Mouse (Mus musculus): Measurements from ENCODE around the gene Slc38a4.

Gene Slc38a4

DNA sequence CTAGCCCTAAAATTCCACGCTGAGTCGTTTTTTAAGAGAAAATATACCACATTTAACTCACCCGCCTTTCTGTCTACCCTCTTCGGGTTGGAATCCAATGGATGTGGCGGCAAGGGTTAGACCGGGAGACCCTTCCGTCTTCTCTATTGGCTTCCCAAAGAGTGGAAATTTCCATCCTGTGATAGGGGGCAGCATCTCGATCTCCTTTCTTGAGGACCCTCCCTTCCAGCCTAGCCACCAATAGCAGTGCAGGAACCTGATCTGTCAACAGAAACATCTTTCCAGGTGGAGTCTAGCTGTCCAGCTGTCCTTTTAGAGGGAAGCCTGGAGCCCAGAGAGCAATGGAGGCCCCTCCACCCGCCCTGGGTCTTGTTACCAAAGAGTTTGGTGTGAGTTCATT is at the start of gene Slc38a4:
TSS of gene Slc38a4 (minus strand) at position 163 of the 400 bp plus-strand sequence.
- DNase-seq (ENCODE audit: low read depth, low spot score), result peak; percentile 77

DNA sequence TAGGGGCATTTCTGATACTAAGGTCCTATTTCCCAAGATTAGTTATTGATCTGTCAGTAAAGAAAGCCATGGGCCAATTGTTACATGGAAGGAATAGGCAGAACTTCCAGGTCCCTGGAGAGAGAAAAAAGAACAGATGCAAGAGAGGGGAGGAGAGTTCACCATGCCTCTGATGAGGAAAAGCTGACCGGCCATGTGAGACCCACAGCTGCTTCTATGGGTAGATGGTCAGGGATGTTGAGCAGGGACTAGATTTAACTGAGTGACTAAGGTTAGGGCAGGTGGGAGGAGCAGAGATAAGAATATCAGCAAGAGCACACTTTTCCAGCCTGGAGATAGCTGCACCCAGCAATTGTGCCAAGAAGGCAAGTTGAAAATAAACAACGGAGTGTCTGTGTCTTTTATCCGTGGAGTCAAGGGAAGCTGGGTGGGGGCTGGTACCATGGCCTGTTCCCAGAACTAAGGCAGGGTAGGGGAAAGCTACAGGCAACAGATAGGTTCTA is 49.2 kb upstream of the Slc38a4 start:
- DNase-seq (ENCODE audit: low read depth, low spot score), result no peak

DNA sequence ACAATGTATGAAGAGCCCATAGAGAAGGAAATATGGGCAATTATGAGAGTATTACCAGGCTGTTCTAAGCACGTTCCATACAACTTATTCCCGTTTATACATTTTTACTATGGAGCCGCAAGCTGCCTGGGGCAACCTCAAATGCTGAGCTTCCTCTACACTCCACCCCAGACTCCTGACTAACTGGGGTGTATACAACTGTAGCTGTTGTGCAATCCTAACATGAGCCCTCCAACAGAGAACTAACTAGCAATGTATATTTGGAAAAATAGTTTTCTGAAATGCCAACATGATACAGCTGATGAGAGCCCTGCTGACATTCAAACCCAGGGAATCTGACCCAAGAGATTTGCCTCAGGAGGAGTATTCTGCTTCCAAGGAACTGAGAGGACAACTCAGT is 48.3 kb upstream of the Slc38a4 start:
- DNase-seq (ENCODE audit: low read depth, low spot score), result no peak

DNA sequence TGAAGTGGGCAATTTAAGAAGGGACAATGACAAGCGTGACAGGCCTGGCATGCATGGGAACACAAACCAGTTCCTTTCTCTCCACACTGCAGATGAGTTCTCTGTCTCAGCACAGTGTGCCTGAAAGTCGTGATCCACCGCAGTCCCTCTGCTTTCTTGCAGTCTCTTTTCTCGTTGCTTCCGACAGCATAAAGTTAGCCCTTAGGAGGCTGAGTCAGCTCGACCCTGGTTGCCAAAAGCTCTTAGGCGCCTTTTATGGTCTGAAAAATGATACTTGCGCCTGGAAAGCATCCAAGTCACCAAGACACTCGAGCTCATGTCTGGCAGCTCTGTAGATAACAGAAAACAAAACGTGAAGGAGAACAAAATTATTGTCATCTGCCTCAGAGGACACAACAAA is 47.1 kb upstream of the Slc38a4 start:
- DNase-seq (ENCODE audit: low read depth, low spot score), result no peak

DNA sequence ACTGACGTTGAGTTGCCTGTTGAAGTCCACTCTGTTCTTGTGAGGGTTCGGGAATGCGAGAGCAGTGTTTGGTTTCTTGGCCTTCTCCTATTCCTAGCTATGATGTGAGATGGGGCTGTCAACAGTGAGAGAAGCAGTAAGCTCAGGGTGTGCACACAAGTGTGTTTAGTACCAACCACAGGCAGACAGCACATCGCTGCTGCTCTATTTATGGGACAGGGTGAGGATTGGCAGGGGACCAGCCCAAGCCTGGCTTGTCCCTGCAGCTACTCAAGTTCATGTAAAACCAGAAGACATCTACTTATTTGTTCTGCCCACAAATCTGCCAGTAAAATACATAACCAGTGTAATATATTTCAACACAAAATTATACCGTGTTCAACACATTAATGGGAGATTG is 46.4 kb upstream of the Slc38a4 start:
- DNase-seq (ENCODE audit: low read depth, low spot score), result no peak

DNA sequence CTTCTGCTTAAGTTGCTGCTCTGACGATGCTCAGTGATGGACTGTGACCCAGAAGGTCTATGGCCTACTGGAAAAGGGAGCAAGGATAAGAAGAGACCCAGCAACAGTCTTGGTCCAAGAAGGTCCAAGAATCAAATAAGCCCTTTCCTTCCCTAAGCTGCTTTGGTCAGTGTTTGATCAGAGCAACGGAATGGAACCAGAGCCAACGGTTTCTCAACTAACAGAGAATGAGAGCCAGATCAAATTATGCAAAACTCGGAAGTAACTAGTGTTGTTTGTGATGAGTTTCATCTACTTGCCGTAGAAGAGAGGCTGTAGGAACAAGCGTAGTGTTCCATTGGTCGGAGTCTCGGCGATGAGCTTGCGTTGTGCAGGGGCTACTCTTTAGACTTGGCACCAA is 43.3 kb upstream of the Slc38a4 start:
- DNase-seq (ENCODE audit: low read depth, low spot score), result no peak

DNA sequence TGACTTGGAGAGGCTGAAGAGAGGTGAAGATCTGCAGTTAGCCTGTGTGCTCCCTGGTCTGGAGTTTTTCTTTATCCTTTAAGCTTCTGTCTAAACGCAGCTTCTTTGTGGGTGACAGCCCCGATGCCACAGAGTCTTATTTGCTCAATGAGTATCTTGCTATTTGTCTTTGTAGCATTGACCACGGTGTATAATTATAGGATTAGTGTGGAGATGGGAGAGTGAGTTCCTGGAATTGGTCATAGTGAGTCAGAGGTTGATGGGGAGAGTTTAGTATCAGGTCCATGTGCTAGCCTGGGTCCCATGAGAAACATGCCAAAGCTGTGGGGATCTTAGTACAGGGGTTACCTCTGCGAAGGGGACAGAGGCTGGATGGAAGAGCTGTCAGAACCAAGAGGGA is 41.8 kb upstream of the Slc38a4 start:
- DNase-seq (ENCODE audit: low read depth, low spot score), result no peak

DNA sequence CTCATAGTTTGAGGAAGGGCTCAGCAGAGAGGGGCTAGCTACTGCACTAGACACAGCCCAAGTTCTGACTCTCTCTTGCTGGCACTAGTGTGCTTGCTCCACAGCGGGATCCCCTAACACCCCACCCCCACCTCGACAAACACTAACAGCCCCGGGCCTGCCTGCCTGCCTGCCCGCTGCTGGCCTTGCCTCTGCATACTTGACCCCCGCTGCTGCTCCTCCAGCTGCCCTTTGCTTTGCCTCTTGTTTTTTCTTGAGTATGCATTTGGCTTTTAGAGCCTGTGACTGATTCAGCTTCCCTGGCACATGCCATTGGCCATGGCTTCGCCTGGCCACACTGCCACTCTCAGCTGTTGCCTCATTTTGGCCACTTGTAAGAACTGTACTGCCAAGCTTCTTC is 33.8 kb upstream of the Slc38a4 start:
- DNase-seq (ENCODE audit: low read depth, low spot score), result peak; percentile 63

DNA sequence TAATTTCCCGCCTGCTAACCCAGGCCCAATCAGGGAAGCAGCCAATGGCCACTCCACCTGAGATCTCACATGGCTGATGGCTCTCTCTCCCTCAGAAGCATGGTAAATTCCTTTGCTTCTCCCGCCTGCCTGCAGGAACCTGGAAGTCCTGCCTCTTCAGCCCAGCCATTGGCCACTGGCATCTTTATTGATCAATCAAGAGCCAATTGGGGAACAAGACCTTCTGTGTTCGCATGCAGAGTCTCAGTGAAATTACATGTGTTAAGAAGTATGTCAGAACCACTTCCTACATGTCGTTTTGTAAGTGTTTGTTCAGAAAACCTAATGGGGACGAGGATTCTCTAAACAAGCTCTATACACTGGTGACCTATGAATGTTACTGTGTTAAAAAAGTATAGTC is 30.1 kb upstream of the Slc38a4 start:
- DNase-seq (ENCODE audit: low read depth, low spot score), result peak; percentile 63

DNA sequence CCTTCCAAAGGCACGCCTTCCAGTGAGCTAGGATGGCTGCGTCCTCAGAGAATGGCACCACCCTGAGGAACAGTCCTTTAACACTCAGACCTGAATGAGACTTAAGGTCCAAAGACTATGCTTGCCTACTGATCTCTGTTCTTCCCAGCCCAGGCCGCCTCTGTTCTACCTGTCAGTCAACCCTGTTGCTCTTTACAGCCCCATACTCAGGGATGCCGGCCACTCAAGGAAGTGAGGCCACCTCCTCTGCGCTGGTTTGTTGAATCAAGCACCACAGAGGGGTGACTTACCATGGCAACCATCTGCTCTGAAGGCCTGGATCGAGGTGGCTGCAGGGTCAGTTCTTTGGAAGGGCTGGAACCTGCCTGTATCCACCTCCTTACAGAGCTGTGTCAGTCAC is 21.9 kb upstream of the Slc38a4 start:
- DNase-seq (ENCODE audit: low read depth, low spot score), result no peak

DNA sequence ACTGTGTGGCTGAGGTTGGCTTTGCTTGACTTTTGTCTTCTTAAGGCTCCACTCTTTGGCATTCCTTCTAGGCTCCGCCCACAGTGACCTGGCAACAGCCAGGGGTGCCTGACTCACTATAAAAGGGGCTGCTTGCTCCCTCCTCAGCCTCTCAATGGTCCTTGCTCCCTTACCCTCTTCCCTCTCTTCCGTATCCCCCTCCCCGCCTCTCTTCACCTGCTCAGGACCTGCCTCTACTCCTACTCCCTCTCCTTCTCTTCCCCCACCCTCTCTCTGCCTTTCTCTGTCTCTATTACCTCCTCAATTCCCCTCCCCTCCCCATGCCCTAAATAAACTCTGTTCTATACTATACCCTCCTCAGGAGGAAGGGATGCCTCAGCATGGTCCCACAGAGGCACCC is 20.3 kb upstream of the Slc38a4 start:
- no peak for DNase-seq (ENCODE audit: low read depth, low spot score)

DNA sequence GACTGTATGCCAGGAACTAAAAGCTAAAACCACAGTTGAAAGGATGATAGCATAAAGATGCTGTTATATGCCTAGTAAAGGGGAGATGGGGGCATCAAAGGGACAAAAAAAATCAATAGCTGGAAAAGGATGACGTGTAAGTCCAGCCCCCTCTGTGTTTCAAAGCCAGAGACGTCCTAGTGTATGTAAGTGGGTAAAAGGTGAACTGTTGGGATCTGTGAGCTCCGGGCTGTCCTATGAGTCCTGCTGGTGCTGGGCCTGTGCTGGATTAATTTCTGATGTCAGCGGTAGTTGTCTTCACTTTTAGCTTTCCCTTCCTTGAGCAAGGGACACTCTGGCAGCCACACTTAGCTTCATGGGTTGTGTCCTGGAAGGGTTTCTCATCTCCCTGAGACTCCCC is 19.5 kb upstream of the Slc38a4 start:
- no peak for DNase-seq (ENCODE audit: low read depth, low spot score)

DNA sequence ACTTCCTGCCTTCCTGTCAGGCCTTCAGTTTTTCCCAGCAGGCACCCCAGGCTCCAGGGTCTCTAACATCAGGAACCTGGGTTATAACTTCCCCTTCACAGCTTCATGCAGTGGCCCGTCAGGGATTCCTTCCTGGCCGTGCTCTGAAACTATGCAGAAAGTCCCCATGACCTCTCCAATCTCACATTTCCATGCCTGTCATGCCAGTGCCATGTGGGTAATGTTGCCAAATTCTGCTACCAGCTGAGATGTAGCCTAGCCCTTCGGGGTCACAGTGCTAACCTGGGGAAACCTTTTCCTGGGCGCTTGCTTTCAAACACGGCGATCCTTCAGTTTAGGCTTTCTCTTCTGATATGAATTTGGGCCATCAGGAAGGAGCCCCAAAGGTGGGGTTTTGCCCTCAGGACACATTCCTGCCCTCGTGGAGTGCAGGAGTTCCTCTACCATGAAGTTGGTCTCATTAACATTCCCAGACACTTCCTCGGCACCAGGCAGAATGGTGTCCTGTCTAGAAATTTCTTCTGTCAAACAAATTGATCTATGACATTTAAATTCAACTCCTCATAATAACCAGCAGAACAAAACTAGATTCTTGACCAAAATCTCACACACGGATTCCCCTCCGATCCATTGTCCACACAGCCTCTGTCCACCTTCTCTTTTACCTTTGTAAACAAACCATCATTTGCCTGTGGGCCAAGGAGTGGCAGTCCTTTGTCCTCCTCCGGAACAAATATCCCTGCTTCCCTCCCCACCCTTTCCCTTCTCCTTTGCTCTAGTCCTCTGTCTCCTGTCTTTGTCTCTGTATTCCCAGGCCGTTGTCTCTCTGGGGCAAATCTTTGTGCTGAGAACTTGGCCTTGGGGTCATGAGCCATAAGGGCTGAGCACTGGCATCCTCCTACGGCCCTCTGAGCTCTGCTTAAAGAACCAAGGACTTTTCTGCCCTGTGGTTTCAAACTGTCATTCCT is 17.4 kb upstream of the Slc38a4 start:
- DNase-seq (ENCODE audit: low read depth, low spot score), result no peak

DNA sequence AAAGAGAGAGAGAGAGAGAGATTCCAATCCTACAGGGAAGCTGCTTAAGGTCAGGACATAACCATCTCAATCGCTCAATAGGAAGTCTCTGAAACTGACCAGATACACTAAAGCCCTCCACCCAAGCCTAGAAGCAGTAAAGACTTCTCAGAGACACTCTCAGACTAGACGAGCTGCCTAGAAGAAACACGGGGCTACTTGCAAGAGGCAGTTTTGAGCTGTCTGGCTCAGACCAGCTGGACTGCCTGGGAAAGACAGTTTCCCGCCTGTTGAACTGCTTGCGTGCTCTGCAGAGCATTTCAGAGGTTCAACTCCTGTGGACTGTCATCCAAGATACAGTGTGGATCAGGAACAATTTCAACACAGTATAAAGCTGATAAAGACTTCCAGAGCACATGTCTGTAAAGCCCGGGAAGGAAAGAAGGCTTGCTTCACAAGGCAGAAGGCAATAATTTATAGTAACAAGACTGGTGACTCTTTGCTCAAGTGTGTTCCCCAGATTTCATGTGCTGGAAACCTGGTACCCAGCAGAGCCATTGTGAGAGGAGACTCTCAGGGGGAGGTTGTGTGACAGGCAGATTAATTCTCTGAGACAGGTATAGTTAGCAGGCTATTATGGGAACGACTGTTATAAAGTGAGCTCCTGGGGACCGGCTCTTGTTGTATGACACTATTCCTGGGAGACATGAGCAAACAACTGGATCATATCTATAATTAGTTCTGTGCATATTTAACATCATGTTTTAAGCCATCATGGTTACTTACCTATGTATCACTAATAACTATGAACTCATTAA is 11.8 kb upstream of the Slc38a4 start:
- DNase-seq (ENCODE audit: low read depth, low spot score), result no peak

DNA sequence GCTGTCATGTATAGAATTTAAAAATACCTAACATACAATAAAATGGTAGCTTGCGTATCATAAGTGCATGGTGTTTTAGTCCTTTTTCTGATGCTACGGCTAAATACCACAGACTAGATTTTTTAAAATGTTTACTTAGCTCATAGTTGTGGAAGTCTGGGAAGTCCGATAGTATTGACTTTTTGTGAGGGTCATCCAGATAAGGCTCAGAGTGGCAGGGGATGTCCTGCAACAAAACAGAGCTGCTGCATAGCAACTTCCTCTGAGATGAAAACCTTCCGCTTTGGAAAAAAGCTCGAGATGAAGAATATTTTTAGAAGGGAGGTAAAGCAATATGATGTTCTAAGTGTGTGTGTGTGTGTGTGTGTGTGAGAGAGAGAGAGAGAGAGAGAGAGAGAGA is 11.2 kb upstream of the Slc38a4 start:
- DNase-seq (ENCODE audit: low read depth, low spot score), result no peak

DNA sequence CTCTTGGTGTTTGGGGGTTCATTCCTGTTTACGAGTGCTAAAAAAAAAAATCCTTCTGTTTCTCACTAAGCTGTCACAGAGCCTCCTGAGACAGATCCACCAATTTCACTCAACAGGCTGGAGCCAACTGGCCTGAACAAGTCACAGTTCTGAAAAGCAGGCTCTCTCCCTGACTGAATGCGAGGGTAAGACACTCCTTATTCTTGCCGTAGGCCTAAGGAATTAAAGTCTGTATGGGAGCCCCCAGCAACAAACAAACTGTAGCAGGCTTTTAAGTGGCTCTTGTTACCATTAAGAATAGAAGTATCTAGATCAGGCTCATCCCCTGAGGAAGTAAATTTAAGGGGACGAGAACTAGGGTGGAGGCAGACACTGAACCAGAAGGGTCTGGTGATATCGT is 7.5 kb upstream of the Slc38a4 start:
- DNase-seq (ENCODE audit: low read depth, low spot score), result no peak

DNA sequence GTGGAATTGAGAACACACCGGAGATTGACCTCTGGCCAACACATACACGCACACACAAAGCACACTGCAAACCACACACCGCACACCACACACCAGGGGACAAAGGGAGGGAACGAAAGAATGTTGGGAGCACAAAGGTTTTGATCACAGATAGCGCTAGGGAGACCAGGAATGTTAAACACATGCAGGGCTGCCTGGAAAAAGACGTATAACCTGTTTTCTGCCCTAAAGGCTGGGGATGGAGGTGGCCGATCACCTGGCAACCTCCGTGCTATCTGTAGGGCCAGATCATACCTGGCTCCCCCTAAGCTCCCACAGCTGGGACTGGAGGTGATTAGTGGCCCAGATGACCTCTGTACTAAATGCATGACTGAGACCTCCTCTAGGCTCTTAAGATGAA is 5.2 kb upstream of the Slc38a4 start:
- DNase-seq (ENCODE audit: low read depth, low spot score), result no peak

DNA sequence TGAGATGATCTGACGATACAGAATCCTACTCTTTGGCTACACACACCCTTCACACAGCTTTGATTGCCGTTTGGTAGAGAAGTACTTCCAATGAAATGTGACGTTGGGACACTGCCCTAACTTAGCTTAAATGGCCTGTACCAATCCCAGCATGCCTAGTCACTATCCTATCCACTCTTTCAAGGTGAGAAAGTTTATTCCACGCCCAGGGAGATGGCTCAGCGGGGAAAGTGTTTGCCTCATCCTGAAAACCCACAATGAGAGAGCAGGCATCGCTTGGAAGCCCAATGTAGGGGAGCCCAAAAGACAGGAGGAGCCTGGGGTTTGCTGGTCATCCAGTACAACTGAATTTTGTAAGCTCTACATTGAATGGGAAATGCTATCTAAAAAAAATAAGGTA is 4.8 kb upstream of the Slc38a4 start:
- no peak for DNase-seq (ENCODE audit: low read depth, low spot score)

DNA sequence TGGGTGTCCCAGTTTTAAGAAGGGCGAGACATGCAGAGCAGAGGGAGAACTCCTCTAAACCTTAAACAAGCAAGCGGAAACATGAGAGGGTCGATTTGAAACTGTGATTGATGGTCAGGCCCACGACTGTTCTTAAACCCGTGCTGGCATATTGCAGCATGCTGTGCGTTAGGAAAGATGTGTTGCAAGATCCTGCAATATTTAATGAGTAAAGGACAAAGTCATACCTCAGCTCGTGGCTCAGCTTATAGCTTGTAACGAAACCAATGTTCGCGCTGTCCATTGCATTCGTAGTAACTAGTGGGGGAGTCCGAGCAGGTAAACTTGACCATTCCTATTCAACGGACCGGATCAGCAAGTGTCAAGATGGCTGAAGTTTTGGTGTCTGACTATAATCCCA is 4.3 kb upstream of the Slc38a4 start:
- DNase-seq (ENCODE audit: low read depth, low spot score), result no peak

DNA sequence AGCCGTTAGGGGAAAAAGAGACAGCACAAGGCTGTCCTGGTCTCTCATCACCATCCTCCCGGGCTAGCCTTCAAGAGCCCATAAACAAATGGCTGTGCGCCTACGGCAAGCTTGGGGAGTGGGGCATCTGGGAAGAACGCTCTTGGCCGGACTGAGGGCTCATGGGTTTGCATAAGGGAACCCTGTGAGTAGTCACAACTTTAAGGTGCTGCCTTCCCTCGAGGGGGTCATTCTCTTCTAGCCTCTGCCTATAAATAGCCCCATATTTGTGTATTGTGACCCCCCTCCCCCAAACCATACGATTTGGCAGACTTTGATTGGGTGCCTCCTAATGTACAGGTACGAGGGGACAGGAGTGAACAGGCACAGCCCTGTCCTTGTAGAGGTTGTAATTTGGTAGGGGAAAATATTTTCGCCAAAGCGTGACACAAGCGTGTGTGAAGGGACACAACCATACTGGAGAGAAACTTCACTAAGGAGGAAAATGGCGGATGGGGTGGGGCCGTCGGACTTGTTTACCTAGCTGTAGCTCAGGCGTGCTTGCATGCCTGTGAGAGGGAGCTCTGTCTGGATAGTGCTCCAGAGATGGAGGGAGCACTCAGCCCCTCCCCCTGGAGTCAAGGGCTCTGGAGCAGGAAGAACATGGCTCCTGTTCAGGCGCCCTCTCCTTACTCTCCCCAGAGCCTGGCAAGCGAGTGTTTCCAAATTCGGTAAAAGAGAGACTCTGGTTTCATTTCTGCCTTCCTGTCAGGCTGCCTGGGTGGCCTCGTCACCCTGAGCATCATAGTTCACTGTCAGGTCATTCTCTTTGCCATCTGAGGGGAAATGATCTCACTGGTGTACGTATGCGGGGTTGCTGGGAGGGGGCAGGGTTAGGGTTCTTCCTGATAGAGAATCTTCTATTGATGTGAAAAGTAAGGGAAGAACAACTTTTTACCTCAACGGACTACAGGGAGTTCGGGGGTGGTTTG is 3.6 kb upstream of the Slc38a4 start:
- DNase-seq (ENCODE audit: low read depth, low spot score), result no peak

DNA sequence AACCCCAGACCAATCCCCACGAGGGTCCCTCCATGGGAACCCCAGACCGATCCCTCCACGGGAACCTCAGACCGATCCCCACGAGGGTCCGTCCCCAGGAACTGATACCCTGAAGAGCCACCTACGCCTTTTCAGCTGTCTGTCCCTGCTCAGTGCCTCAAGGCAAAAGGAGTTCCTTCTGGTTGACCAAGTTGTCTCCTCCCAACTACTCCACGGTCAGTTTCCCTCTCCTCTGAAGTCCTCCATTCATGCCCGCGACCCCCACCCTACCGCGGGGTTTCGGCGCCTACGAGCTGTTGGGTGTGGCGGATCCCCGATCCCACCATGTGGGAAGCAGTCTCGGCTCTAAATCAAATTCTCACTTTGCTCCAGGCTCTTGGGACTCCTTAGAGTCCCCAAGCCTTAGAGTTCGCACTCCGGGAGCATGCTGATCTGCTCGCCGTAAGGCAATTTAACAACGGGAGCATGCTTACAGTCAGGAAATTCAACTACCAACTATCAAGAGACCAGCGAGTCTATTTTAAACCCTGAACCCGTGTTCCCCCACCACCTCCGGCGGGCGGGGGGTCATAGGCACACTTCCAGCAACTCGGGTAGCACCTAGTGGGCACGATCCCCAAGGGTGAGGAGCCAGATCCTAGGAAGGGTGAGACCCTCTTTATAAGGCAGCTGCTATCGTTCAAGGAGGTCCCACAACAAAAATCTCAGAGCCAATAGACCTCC is 828 bp downstream of the Slc38a4 start:
- no peak for DNase-seq (ENCODE audit: low read depth, low spot score)

Measured in mesoderm, embryonic 11.5 days (tissue).